Mouse (Mus musculus): ENCODE measurements around the gene Rd3l. TPM values are rescaled to one million over a fixed set of nuclear protein-coding genes. Genes with fewer than 3 reads are reported as not detected.

Rd3l gene
- polyA plus RNA-seq, 1 experiment = not detected

DNA sequence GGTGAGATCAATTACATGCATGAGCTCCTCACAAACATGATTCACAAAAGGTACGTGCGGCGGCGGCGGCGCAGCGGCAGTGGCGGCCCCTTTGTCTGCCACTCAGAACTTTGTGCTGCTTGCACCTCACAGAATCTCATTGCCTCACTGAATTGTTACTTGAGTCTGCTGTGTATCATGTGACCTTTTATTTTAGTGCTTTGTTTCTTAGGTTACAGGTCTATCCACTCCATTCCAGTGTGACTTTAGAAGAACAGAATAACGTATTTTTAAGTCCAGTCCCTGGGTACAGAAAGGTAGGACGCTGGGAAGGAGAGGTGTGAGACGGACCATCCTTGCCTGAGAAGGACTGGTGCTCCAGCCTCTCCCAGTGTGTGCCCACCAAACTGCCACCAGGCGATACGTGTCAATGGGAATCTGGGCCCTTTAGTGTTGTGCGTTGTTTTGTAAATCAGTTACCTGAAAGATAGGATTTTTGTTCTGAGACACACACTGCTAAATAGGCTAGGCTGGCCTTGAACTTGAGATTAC, 32.2 kb upstream of the Rd3l start:
- H3K4me3 ChIP-seq (ENCODE audit: control insufficient read depth, low read depth, low read length) = no peak overlapping the region
- TF ChIP-seq CTCF (IDR thresholded peaks at IDR 0.05; ENCODE audit: control insufficient read depth, insufficient read depth, insufficient replicate concordance, low read depth, low read length) (no peak), POLR2A (IDR thresholded peaks at IDR 0.05; ENCODE audit: control insufficient read depth, low read depth, low read length) (no peak)
- H3K27me3 ChIP-seq (ENCODE audit: control insufficient read depth, insufficient read depth, low read length) = no peaks in the 10 kb centered on the region
- no peaks in the 10 kb centered on the region for H3K4me1 ChIP-seq (ENCODE audit: control insufficient read depth, insufficient read depth, low read length)
- H3K27ac ChIP-seq (ENCODE audit: control insufficient read depth, insufficient read depth, low read depth, low read length) = no peak overlapping the region
- peaks cover 4% of the 10 kb centered on the region for H3K36me3 ChIP-seq (ENCODE audit: control insufficient read depth, insufficient read depth, low read length)

DNA sequence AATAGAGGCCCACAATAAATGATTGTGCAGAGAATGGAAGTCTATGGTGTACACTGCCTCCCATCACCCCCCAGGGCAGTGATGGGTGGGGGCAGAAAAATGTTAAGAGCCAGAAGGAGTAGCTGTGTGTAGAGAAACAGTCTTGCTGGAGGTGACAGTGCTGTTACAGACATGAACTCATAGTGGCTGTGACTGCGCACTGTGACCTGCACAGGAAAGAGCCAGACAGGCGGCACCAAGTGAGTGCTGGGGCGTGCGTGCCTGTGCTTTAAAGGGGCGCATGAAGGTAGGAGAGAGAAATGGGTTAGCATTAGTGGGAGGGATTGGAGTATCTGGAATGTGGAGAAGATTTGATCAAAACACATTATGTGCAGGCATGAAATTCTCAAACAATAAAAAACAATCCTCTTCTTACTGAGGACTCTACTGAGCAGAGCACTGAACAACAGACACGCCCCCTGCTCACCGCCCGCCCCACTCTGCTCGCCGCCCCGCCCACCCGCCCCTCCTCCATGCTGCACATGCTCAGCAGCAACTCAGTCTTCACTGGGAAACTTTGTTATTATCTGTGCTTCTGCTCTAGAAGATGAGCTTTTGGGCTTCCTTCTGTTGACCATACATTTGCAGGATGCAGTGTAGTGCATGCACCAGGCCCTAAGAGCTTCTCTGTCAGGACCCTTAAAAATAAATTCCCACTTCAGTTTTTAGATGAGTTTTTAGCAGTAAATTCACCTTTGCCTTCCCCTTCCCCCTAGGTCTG, 31.6 kb upstream of the Rd3l start:
- Histone ChIP-seq H3K4me3 (ENCODE audit: control insufficient read depth, low read depth, low read length) (no peak overlapping the region), H3K27ac (ENCODE audit: control insufficient read depth, insufficient read depth, low read depth, low read length) (no peak overlapping the region), H3K27me3 (ENCODE audit: control insufficient read depth, insufficient read depth, low read length) (no peaks in the 10 kb centered on the region), H3K36me3 (ENCODE audit: control insufficient read depth, insufficient read depth, low read length) (peaks cover 4% of the 10 kb centered on the region), H3K4me1 (ENCODE audit: control insufficient read depth, insufficient read depth, low read length) (no peaks in the 10 kb centered on the region)
- TF ChIP-seq CTCF (IDR thresholded peaks at IDR 0.05; ENCODE audit: control insufficient read depth, insufficient read depth, insufficient replicate concordance, low read depth, low read length) (no peak), POLR2A (IDR thresholded peaks at IDR 0.05; ENCODE audit: control insufficient read depth, low read depth, low read length) (no peak)

DNA sequence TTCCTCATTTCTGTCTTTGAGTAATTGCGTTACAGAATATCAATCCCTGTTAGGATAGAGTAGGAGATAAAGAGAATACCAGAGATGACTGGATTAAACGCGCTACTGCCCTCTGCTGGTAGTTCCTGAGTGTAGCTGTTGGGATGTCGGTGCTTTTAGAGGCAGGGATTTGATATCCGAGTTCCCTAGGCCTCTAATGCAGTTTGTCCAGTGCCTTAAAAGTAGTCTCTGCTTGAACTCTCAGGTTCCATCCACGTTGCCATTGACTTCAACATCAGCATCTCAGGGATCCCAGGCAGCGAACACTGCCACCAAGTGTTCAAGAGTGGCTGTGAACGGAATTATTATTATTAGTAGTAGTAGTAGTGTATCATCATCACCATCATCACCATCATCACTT, 20.1 kb upstream of the Rd3l start:
- Histone ChIP-seq H3K4me1 (ENCODE audit: control insufficient read depth, insufficient read depth, low read length) (no peaks in the 10 kb centered on the region), H3K36me3 (ENCODE audit: control insufficient read depth, insufficient read depth, low read length) (peaks cover 3% of the 10 kb centered on the region; the same call in 1 of the 2 replicates), H3K4me3 (ENCODE audit: control insufficient read depth, low read depth, low read length) (no peak overlapping the region), H3K27ac (ENCODE audit: control insufficient read depth, insufficient read depth, low read depth, low read length) (no peak overlapping the region), H3K27me3 (ENCODE audit: control insufficient read depth, insufficient read depth, low read length) (no peaks in the 10 kb centered on the region)
- TF ChIP-seq CTCF (IDR thresholded peaks at IDR 0.05; ENCODE audit: control insufficient read depth, insufficient read depth, insufficient replicate concordance, low read depth, low read length) (no peak), POLR2A (IDR thresholded peaks at IDR 0.05; ENCODE audit: control insufficient read depth, low read depth, low read length) (no peak)

DNA sequence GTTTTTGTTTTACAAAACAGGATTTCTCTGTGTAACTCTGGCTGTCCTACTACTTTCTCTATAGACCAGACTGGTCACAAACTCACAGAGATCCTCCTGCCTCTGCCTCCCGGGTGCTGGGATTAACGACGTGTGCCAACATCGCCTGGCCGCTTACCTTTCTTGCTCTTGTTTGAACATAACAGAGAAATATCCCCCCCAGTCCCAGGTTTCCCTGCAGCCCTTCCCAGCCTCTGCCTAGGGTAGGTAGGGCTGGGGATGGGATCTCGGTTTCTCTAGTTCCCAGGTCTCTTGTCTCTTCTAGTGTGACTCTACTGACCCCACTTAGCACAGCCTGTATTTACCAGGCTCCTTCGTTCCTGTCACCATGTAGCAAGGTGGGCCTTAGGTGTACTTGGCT, 18.6 kb upstream of the Rd3l start:
- no peak overlapping the region for H3K27ac ChIP-seq (ENCODE audit: control insufficient read depth, insufficient read depth, low read depth, low read length)
- no peaks in the 10 kb centered on the region for H3K4me1 ChIP-seq (ENCODE audit: control insufficient read depth, insufficient read depth, low read length)
- no peaks in the 10 kb centered on the region for H3K27me3 ChIP-seq (ENCODE audit: control insufficient read depth, insufficient read depth, low read length)
- peaks cover 3% of the 10 kb centered on the region; the same call in 1 of the 2 replicates for H3K36me3 ChIP-seq (ENCODE audit: control insufficient read depth, insufficient read depth, low read length)
- H3K4me3 ChIP-seq (ENCODE audit: control insufficient read depth, low read depth, low read length) = no peak overlapping the region
- TF ChIP-seq POLR2A (IDR thresholded peaks at IDR 0.05; ENCODE audit: control insufficient read depth, low read depth, low read length) = no peak
- no peak for TF ChIP-seq CTCF (IDR thresholded peaks at IDR 0.05; ENCODE audit: control insufficient read depth, insufficient read depth, insufficient replicate concordance, low read depth, low read length)

DNA sequence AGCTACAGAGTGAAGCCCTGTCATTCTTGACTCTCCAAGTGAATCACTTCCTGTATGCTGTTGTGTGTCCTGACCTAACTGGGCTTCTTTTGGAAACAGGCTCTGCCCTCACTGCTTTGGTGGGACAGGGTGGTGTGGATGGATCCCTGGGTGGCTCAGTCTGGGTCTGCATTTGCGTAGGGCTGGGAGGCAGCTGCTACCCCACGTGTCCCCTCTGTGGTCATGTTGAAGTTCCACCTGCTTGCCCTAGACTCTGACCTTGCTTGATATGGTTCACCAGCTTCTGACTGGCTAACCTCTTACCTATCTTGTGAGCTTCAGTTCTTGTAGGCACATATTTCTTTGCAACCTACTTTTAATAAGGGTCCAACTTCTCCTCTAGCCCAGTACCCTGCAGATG, 14.0 kb upstream of the Rd3l start:
- H3K4me3 ChIP-seq (ENCODE audit: control insufficient read depth, low read depth, low read length) = no peak overlapping the region

DNA sequence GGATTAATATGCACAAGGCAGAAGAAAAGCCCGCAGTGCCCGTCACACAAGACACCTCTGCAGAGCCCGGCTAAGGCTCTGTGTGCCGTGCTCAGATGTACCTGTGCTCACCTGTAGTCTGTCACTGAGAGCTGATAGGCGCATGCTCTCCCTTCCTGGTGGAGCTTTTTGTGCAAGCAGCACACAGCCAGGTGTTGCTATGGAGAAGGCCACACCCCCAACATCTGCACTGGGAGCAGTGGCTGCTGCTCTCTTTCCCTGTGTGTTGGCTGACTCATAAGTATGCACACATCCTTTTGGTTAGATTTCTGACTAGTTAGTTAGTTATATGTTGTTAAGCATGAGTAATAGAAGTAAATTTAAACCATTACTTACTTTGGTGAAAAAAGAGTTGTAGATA, 11.5 kb upstream of the Rd3l start:
- TF ChIP-seq CTCF (IDR thresholded peaks at IDR 0.05; ENCODE audit: control insufficient read depth, insufficient read depth, insufficient replicate concordance, low read depth, low read length) = no peak
- TF ChIP-seq POLR2A (IDR thresholded peaks at IDR 0.05; ENCODE audit: control insufficient read depth, low read depth, low read length) = no peak
- Histone ChIP-seq H3K27ac (ENCODE audit: control insufficient read depth, insufficient read depth, low read depth, low read length) (no peak overlapping the region), H3K4me3 (ENCODE audit: control insufficient read depth, low read depth, low read length) (no peak overlapping the region), H3K27me3 (ENCODE audit: control insufficient read depth, insufficient read depth, low read length) (no peaks in the 10 kb centered on the region), H3K36me3 (ENCODE audit: control insufficient read depth, insufficient read depth, low read length) (no peaks in the 10 kb centered on the region), H3K4me1 (ENCODE audit: control insufficient read depth, insufficient read depth, low read length) (no peaks in the 10 kb centered on the region)

More for the DNA sequence above, 14.0 kb upstream of the Rd3l start:
- no peaks in the 10 kb centered on the region for H3K4me1 ChIP-seq (ENCODE audit: control insufficient read depth, insufficient read depth, low read length)
- H3K27me3 ChIP-seq (ENCODE audit: control insufficient read depth, insufficient read depth, low read length) = no peaks in the 10 kb centered on the region
- H3K27ac ChIP-seq (ENCODE audit: control insufficient read depth, insufficient read depth, low read depth, low read length) = no peak overlapping the region
- peaks cover 1% of the 10 kb centered on the region; the same call in 1 of the 2 replicates for H3K36me3 ChIP-seq (ENCODE audit: control insufficient read depth, insufficient read depth, low read length)
- TF ChIP-seq CTCF (IDR thresholded peaks at IDR 0.05; ENCODE audit: control insufficient read depth, insufficient read depth, insufficient replicate concordance, low read depth, low read length) (no peak), POLR2A (IDR thresholded peaks at IDR 0.05; ENCODE audit: control insufficient read depth, low read depth, low read length) (no peak)

DNA sequence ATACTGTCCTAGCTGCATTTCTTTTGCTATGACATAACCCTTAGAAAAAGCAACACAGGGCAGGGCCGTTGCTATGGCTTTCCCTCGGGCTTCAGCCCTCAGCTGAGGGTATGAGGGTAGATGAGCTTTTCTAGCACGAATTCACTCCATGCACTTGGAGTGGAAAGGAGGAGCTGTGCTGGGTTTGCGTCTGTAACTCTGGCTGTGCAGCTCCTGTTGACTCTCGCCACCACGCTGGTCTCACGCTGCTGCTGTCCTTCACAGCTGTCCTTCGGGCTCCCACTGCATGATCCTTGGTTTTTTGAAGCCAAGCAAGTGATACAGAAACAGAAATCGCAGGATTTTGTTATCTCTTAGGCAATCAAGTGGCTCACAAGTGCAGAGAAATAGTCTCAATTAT, 5.6 kb upstream of the Rd3l start:
- Histone ChIP-seq H3K4me3 (ENCODE audit: control insufficient read depth, low read depth, low read length) (no peak overlapping the region), H3K27me3 (ENCODE audit: control insufficient read depth, insufficient read depth, low read length) (no peaks in the 10 kb centered on the region), H3K36me3 (ENCODE audit: control insufficient read depth, insufficient read depth, low read length) (no peaks in the 10 kb centered on the region), H3K4me1 (ENCODE audit: control insufficient read depth, insufficient read depth, low read length) (no peaks in the 10 kb centered on the region), H3K27ac (ENCODE audit: control insufficient read depth, insufficient read depth, low read depth, low read length) (no peak overlapping the region)
- TF ChIP-seq CTCF (IDR thresholded peaks at IDR 0.05; ENCODE audit: control insufficient read depth, insufficient read depth, insufficient replicate concordance, low read depth, low read length) (no peak), POLR2A (IDR thresholded peaks at IDR 0.05; ENCODE audit: control insufficient read depth, low read depth, low read length) (no peak)
